Comparison of ENCODE assay signal across 9 mouse cellular contexts in genomic region chr9:31301526-31302311, GRCm38 (mm10). TPM values are rescaled to one million over a fixed set of nuclear protein-coding genes. Genes with fewer than 3 reads are reported as not detected.
A peak's percentile ranks its signal among the peaks of the same experiment; 100 is the strongest.
DNase-seq lines count a peak whose midpoint lies in the region; ATAC-seq lines count a peak whose summit lies in the region.
"Had no signal": no experiment of that assay in that cellular context is flagged by ENCODE, and none has a peak within 500 bp of the region (broad histone marks: within the 10 kb centered on the region; RNA-seq: fewer than 3 reads in every experiment).

No protein-coding gene starts in this region.

- intact Hi-C loops in left cerebral cortex, postnatal 36 days (cut with DNase I), result no loop called here

- no peaks in the 10 kb centered on the region; the same call in 1 of the 2 replicates for H3K4me1 ChIP-seq in forebrain, embryonic 14.5 days (ENCODE audit: control insufficient read depth, insufficient read depth, low read length)
- H3K4me1 ChIP-seq in forebrain, embryonic 11.5 days (replicated peaks; ENCODE audit: control insufficient read depth, insufficient read depth, low read length), result no peaks in the 10 kb centered on the region
- H3K4me1 ChIP-seq in midbrain, embryonic 15.5 days, result peaks cover 3% of the 10 kb centered on the region; the same call in 1 of the 2 replicates
- no peaks in the 10 kb centered on the region for H3K4me1 ChIP-seq in midbrain, embryonic 11.5 days (ENCODE audit: control insufficient read depth, insufficient read depth, low read length)
- H3K4me1 ChIP-seq: limb, embryonic 15.5 days had no signal

- no peak for DNase-seq in forebrain, embryonic 14.5 days (ENCODE audit: low spot score)
- no peak for DNase-seq in forebrain, embryonic 11.5 days (ENCODE audit: low spot score)
- DNase-seq in midbrain, embryonic 11.5 days (ENCODE audit: low spot score, missing footprints), result no peak
- DNase-seq in yolk sac, embryonic 10.5 days (ENCODE audit: low spot score), result peak; percentile 42
- no peak for DNase-seq in left cerebral cortex, postnatal 36 days (ENCODE audit: low spot score in 2 of 2)
- DNase-seq in embryo, embryonic 10.5 days (ENCODE audit: low spot score), result no peak

- no peak overlapping the region for H3K4me2 ChIP-seq in forebrain, embryonic 14.5 days (ENCODE audit: low read length)
- no peak overlapping the region for H3K4me2 ChIP-seq in forebrain, embryonic 11.5 days (ENCODE audit: low read depth, low read length, severe bottlenecking)
- H3K4me2 ChIP-seq in midbrain, embryonic 15.5 days, result no peak overlapping the region
- H3K4me2 ChIP-seq in midbrain, embryonic 11.5 days, result no peak overlapping the region
- H3K4me2 ChIP-seq: limb, embryonic 15.5 days had no signal

- WGBS in forebrain, embryonic 14.5 days, result 81% methylated on average over 5 of the region's 5 CpGs
- 79% methylated on average over 5 of the region's 5 CpGs for WGBS in forebrain, embryonic 11.5 days
- 79% methylated on average over 5 of the region's 5 CpGs for WGBS in midbrain, embryonic 15.5 days
- 79% methylated on average over 5 of the region's 5 CpGs for WGBS in midbrain, embryonic 11.5 days

- H3K36me3 ChIP-seq in forebrain, embryonic 14.5 days (ENCODE audit: control insufficient read depth, insufficient read depth, low read length), result no peaks in the 10 kb centered on the region
- H3K36me3 ChIP-seq in forebrain, embryonic 11.5 days (ENCODE audit: control insufficient read depth, insufficient read depth, low read length), result no peaks in the 10 kb centered on the region
- H3K36me3 ChIP-seq in midbrain, embryonic 15.5 days (replicated peaks), result no peaks in the 10 kb centered on the region
- no peaks in the 10 kb centered on the region for H3K36me3 ChIP-seq in midbrain, embryonic 11.5 days (ENCODE audit: control insufficient read depth, insufficient read depth, low read length)
- H3K36me3 ChIP-seq: limb, embryonic 15.5 days had no signal

- no peak overlapping the region for H3K9ac ChIP-seq in forebrain, embryonic 14.5 days (ENCODE audit: low read length)
- no peak overlapping the region for H3K9ac ChIP-seq in forebrain, embryonic 11.5 days (ENCODE audit: low read length)
- H3K9ac ChIP-seq in midbrain, embryonic 15.5 days, result no peak overlapping the region
- H3K9ac ChIP-seq in midbrain, embryonic 11.5 days (ENCODE audit: low read length), result no peak overlapping the region
- H3K9ac ChIP-seq: limb, embryonic 15.5 days had no signal

- no peak overlapping the region for H3K27ac ChIP-seq in forebrain, embryonic 14.5 days (ENCODE audit: low read depth, low read length)
- no peak overlapping the region for H3K27ac ChIP-seq in forebrain, embryonic 11.5 days (ENCODE audit: low read depth, low read length)
- peak overlapping the region; percentile 20; the same call in 1 of the 2 replicates for H3K27ac ChIP-seq in midbrain, embryonic 15.5 days
- H3K27ac ChIP-seq in midbrain, embryonic 11.5 days (ENCODE audit: low read depth, low read length), result no peak overlapping the region
- H3K27ac ChIP-seq: limb, embryonic 15.5 days had no signal

- ATAC-seq in forebrain, embryonic 14.5 days, result peak; percentile 23; the same call in 1 of the 2 replicates
- no peak for ATAC-seq in forebrain, embryonic 11.5 days (replicated peaks; ENCODE audit: low FRiP score)
- peak; percentile 72 for ATAC-seq in midbrain, embryonic 15.5 days (replicated peaks)
- no peak for ATAC-seq in midbrain, embryonic 11.5 days (ENCODE audit: low FRiP score)
- peak; percentile 23 for ATAC-seq in megakaryocyte-erythroid progenitor cell, adult 5-6 weeks (replicated peaks; ENCODE audit: low FRiP score, low TSS enrichment, poor library complexity, severe bottlenecking)

- H3K9me3 ChIP-seq in forebrain, embryonic 14.5 days (replicated peaks; ENCODE audit: control insufficient read depth, low read length), result no peaks in the 10 kb centered on the region
- H3K9me3 ChIP-seq in forebrain, embryonic 11.5 days (ENCODE audit: control insufficient read depth, low read length), result no peaks in the 10 kb centered on the region
- no peaks in the 10 kb centered on the region for H3K9me3 ChIP-seq in midbrain, embryonic 15.5 days
- no peaks in the 10 kb centered on the region for H3K9me3 ChIP-seq in midbrain, embryonic 11.5 days (ENCODE audit: control insufficient read depth, low read length)
- H3K9me3 ChIP-seq: limb, embryonic 15.5 days had no signal

- no peak overlapping the region for H3K4me3 ChIP-seq in forebrain, embryonic 14.5 days (ENCODE audit: low read depth, low read length)
- no peak overlapping the region for H3K4me3 ChIP-seq in forebrain, embryonic 11.5 days (ENCODE audit: low read depth, low read length)
- H3K4me3 ChIP-seq in midbrain, embryonic 15.5 days, result no peak overlapping the region
- H3K4me3 ChIP-seq in midbrain, embryonic 11.5 days (ENCODE audit: low read depth, low read length), result no peak overlapping the region
- H3K4me3 ChIP-seq: limb, embryonic 15.5 days had no signal

- H3K27me3 ChIP-seq in forebrain, embryonic 14.5 days (replicated peaks; ENCODE audit: control insufficient read depth, insufficient read depth, low read length), result no peaks in the 10 kb centered on the region
- no peaks in the 10 kb centered on the region for H3K27me3 ChIP-seq in forebrain, embryonic 11.5 days (ENCODE audit: control insufficient read depth, insufficient read depth, low read length)
- H3K27me3 ChIP-seq in midbrain, embryonic 15.5 days (replicated peaks), result no peaks in the 10 kb centered on the region
- no peaks in the 10 kb centered on the region for H3K27me3 ChIP-seq in midbrain, embryonic 11.5 days (ENCODE audit: control insufficient read depth, insufficient read depth, low read length)
- H3K27me3 ChIP-seq: limb, embryonic 15.5 days had no signal

RNA-seq across cellular contexts. Expression of gene Prdm10, which starts 21.4 kb away (rescaled TPM):
- 7.3 and 9.7 TPM in 2 replicates for polyA plus RNA-seq in forebrain, embryonic 14.5 days (2014; fragmentation: Nextera tagmentation; extraction: Ambion mirVana)
- 10.1 and 10.4 TPM in 2 replicates for polyA plus RNA-seq in forebrain, embryonic 11.5 days (2014; fragmentation: Nextera tagmentation; extraction: Ambion mirVana)
- 8.9 and 9.9 TPM in 2 replicates for polyA plus RNA-seq in midbrain, embryonic 15.5 days (2015; fragmentation: Nextera tagmentation; extraction: Ambion mirVana)
- polyA plus RNA-seq in midbrain, embryonic 11.5 days (2014; fragmentation: Nextera tagmentation; extraction: Ambion mirVana), result 6.8 and 7.9 TPM in 2 replicates
- total RNA-seq in megakaryocyte-erythroid progenitor cell, adult 5-6 weeks (2014; fragmentation: Nextera tagmentation), result 14.0 and 20.2 TPM in 2 replicates
- 8.8 and 10.1 TPM in 2 replicates for total RNA-seq in megakaryocyte-erythroid progenitor cell, adult 5-6 weeks (2017)
- total RNA-seq in left cerebral cortex, postnatal 36 days (2021), result 10 to 100 TPM; 17.1 to 24.3 TPM

Comparison
In these comparisons a context has a peak if more than half of its experiments do, and no peak if none do; other contexts are left out.
1. ATAC-seq: peak in forebrain, embryonic 14.5 days (single experiment), midbrain, embryonic 15.5 days (single experiment) and megakaryocyte-erythroid progenitor cell, adult 5-6 weeks (single experiment); none in forebrain, embryonic 11.5 days (single experiment) and midbrain, embryonic 11.5 days (single experiment).